Mouse (Mus musculus): ENCODE results near the gene Zfp781.
"Not testable (repeated sequence)": the region's sequence is repeated elsewhere in the genome, so short reads cannot be mapped to it uniquely, and the experiment has no call there.

Gene Zfp781

GRCm38 (mm10) chr10:81929842-81930743, at the start of gene Zfp781:
Gene Zfp781 (minus strand): TSS chr10:81930480.
- DNase-seq (ENCODE audit: low read depth, low spot score): not testable (repeated sequence)

GRCm38 (mm10) chr10:81978365-81979003, 48.2 kb upstream of the Zfp781 start:
- not testable (repeated sequence) for DNase-seq (ENCODE audit: low read depth, low spot score)

DNA sequence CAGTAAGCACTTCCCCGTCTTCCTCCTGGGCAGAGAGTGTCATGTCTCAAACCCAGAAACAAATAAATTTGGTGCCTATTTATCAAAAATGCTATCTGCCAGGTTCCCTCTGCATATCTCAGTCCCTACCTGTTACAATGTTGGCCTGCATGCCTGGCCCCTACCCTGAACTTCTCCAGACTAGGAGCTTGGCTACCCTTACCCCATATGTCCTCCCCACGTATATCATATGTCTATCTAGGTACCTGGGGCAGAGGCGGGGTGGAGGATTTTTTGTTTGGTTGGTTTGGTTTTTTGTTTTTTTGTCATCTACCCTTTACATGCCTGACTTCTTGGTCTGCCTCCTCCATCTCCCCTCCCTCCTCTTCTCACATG, 451 bp upstream of the Zfp781 start:
- DNase-seq (ENCODE audit: low read depth, low spot score): not testable (repeated sequence)

GRCm38 (mm10) chr10:81863409-81864407, 66.6 kb downstream of the Zfp781 start, which contains the start of gene Gm32687:
Gene Gm32687 (plus strand): TSS chr10:81863934.
- not testable (repeated sequence) for DNase-seq (ENCODE audit: low read depth, low spot score)
